Mouse (Mus musculus) adrenal gland, postnatal 4 days (tissue): ENCODE results near the gene St8sia1. TPM values are rescaled to one million over a fixed set of nuclear protein-coding genes. Genes with fewer than 3 reads are reported as not detected.
A peak's percentile ranks its signal among the peaks of the same experiment; 100 is the strongest.

Experiments
- DNase-seq, 2 experiments: peaks; one replicate each; pipeline ENCODE4 v3.0.0; 2021 to 2022; ENCODE audit warnings: low spot score in 2 of 2, mixed read lengths in 2 of 2
- total RNA-seq, 2 experiments: library from RNA; stranded (reverse); gene quantifications; 2 replicates each; pipeline ENCODE4 v1.2.3; 2021

The St8sia1 gene
- total RNA-seq, 2 experiments from 2014 or later: 4.3 to 5.3 TPM

- no peak for DNase-seq
Observed at GRCm38 (mm10) chr6:142910721-142911120, 53.5 kb downstream of the St8sia1 start.

- DNase-seq: no peak
Observed at GRCm38 (mm10) chr6:142909771-142910105, 54.5 kb downstream of the St8sia1 start.

- DNase-seq: no peak
Observed at GRCm38 (mm10) chr6:142908911-142909770, 55.1 kb downstream of the St8sia1 start.

- DNase-seq: no peak
Observed at GRCm38 (mm10) chr6:142908412-142908811, 55.8 kb downstream of the St8sia1 start.

GRCm38 (mm10) chr6:142895371-142895770 lies 68.9 kb downstream of the St8sia1 start:
- DNase-seq: no peak

- DNase-seq: no peak
Observed at GRCm38 (mm10) chr6:142893716-142894115, 70.5 kb downstream of the St8sia1 start.

GRCm38 (mm10) chr6:142890321-142890720 lies 73.9 kb downstream of the St8sia1 start:
- DNase-seq: no peak

GRCm38 (mm10) chr6:142888970-142889740 lies 75.1 kb downstream of the St8sia1 start:
- DNase-seq: no peak

- DNase-seq: no peak
Observed at GRCm38 (mm10) chr6:142888346-142888745, 75.9 kb downstream of the St8sia1 start.

- no peak for DNase-seq
Observed at GRCm38 (mm10) chr6:142887375-142887774, 76.9 kb downstream of the St8sia1 start.

GRCm38 (mm10) chr6:142885364-142886154 lies 78.7 kb downstream of the St8sia1 start:
- DNase-seq: no peak

- no peak for DNase-seq
Observed at GRCm38 (mm10) chr6:142884128-142884527, 80.1 kb downstream of the St8sia1 start.

GRCm38 (mm10) chr6:142880849-142881470 lies 83.3 kb downstream of the St8sia1 start:
- DNase-seq: no peak

GRCm38 (mm10) chr6:142878744-142879701 lies 85.2 kb downstream of the St8sia1 start:
- DNase-seq: peak in 1 of 2 experiments; percentile 14

GRCm38 (mm10) chr6:142877221-142877620 lies 87.0 kb downstream of the St8sia1 start:
- no peak for DNase-seq

- no peak for DNase-seq
Observed at GRCm38 (mm10) chr6:142876279-142876899, 87.9 kb downstream of the St8sia1 start.

GRCm38 (mm10) chr6:142873795-142874563 lies 90.3 kb downstream of the St8sia1 start:
- no peak for DNase-seq

GRCm38 (mm10) chr6:142869715-142870422 lies 94.4 kb downstream of the St8sia1 start:
- no peak for DNase-seq
